Mouse (Mus musculus) WW6 (cell line): Measurements from ENCODE around the gene Brpf1.

Experiments used
- DNase-seq: peaks from one replicate; pipeline ENCODE4 v3.0.0-alpha.2; 2013; ENCODE audit warnings: low read depth, low spot score

The Brpf1 gene

DNA sequence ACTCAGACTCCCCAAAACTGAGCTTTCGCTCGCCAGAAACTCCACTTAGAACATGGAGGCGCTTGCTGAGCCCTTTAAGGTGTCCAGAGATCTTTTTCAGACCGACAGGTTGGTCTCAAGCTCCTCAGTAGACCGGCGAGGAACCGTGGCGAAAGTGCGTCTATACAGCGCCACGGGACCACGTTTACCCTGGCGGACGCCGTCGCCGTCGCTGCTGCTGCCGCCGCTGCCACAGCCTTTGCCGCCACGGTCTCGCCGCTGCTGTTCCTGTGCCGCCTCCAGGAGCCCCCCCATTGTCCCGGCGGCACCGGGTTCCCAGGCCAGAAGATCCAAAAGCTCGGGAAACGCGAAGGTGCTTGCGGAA, at the start of gene Brpf1:
Gene Brpf1 (plus strand): TSS at position 152 of the 364 bp plus-strand sequence.
- DNase-seq: no peak

DNA sequence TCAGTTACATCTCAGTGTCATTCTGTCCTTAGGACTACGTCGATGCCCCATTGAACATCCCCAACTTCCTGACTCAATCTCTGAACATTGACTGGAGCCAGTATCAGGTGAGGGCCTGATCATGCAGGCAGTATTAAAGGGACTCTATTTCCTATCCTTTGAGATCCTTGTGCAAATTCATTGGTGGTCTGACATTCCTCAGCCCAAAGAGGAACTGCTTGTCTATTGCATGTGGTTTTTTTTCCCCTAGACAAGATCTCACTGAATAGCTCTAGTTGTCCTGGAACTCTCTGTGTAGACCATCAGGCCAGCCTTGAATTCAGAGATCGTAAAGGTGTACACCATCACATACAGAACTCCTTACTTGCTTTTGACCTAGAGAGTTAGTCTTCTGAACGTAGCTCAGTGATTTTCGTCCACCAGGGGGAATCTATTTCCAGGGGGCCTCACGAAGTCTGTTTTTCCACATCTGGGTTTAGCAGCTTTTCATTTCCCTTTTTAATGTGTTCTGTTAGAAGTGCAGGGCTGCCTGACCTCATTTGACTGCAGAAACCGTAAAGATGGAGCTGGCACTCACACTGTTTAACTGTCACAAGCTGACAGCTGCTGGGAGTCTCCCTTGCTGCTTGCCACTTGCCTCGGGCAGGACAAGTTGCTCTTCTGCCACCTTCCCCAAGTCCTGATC, 45.6 kb upstream of the Brpf1 start:
- DNase-seq: no peak

DNA sequence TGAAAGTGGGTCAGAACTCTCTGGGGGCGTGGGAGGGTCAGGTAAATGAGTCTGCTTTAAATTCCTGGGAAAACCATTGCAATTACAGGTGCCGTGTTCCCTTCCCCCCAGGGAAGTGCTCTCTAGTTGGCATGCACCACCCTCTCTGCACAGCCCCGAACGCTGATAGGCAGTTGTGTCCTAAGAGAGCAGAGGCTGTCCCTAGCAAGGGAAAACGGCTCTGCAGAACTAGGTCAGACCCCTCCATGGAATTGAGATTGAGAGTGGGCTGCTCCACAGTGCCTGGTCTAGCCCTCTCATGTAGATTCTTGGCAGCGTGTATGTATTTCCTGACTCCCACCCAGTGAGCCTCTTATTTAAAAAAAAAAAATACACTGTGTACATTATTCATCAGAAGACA, 43.4 kb upstream of the Brpf1 start:
- no peak for DNase-seq

- DNase-seq: no peak
Measured at GRCm38 (mm10) chr6:113264429-113264828, 42.5 kb upstream of the Brpf1 start.

DNA sequence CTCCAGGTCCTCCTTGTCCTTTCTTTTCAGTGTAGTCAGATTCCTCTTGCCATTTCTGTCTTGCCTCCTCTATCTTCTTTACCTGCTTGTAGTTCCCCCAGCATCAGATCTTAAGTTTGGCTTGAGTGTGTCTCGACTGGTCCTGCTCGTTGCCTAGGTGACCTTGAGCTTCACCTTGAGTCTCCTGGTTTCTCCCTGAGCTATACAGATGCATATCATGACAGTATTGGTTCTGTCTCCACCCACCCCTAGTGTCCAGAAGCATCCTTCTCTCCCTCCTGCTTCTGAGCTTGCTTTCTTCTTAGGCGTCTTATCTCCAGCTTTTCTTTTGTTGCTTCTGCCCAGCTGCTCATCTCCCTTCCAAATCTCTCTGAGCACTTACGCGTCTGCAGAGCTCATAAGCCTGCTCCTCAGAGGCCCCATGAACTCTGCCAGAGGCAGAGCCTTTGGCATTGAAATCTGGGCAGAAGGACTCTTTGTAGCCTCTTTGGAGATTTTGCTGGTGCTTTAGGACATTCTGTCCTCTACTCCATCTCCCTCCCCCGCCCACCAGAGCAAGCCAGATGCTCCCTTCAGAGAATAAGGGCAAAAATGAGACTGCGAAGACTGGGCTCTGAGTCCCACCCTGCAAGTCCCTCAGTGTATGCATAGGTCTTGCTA, 39.8 kb upstream of the Brpf1 start:
- DNase-seq: no peak

DNA sequence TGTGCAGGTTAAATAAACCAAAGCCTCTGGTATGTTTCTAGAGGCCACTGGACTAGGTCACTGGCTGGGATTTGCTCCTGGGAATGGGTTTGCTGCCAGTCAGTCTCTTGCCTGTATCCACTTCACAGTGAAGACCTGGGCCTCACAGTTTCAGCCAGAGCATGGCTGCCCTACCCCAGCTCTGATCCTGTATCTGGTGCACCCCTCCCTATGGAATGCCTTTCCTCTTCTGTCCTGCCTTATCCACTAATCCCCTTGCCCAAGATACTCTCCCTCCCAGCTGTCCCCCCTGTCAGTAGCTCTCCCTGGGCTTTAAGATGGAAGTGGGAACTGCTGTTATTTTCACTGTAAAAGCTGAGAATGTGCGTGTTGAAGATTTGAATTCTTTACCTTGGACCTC, 38.9 kb upstream of the Brpf1 start:
- no peak for DNase-seq

- DNase-seq: no peak
Measured at GRCm38 (mm10) chr6:113272365-113272764, 34.6 kb upstream of the Brpf1 start.

DNA sequence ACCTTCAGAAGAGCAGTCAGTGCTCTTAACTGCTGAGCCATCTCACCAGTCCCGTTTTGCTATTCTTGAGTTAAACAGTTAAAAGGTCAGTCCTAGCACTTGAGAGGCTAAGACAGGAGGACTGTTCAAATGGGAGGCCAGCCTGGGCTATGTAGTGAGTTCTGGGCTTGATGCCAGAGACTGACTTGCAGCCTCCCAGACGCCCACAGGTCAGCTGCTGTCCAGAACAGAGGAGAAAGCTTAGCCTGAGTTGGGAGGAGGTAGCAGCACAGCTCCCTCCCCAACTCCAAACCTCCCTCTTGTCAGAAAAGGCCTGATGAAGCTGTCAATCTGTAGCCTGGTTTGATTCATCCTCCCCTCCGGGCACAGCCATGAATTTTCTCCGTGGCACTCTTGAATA, 30.1 kb upstream of the Brpf1 start:
- no peak for DNase-seq

GRCm38 (mm10) chr6:113281676-113282075, 25.3 kb upstream of the Brpf1 start:
- DNase-seq: no peak

DNA sequence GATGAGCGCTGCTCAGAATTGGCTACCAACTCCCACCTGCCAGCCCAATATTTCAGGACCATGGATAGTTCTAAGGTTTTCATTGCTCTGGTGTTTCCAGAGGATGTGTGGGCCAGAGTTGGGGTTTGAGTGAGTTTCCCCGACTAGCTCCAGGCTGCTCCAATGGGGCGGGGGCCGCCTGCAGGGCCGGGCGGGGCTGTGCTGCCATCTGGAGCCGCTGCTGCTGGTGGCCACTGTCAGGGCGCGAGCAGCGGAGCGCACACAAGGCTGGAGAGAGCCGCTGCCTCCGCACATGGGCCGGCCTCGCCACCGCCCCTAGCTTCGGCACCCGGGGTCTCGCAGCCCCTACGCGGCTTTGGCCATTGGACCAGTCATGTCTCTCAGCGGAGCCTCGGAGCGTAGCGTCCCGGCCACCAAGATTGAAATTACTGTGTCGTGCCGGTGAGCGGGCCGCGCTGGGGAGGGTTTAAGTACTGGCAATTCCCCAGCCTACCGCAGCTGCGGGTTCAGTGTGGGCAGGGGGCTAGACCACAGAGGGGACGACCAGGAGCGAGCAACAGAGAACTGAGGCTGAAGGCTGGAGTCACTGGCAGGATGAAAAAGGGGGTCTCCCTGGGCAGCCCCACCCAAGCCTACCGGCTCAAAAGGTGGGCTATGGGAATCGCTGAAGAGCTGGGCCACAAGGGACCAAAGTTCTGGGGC, 24.7 kb upstream of the Brpf1 start, which contains the start of gene Cpne9:
Gene Cpne9 (plus strand): TSS at position 207 of the 702 bp plus-strand sequence.
- peak; percentile 73 for DNase-seq

DNA sequence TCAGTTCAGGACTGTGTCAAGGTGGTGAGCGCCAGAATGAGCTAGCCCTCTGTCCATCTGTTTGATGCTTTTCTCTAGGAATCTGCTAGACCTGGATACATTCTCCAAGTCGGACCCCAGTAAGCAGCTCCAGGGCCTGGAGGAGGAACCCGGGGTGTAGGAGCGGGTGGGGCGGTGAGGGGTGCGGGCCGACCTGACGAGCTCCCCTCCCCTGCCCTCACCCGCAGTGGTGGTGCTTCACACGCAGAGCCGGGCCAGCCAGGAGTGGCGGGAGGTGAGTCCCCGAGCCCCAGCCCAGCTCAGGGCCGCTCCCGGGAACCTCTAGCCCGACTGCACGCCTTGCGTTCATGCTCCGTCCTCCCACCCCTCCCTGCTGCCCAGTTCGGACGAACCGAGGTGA, 24.0 kb upstream of the Brpf1 start:
- DNase-seq: no peak

- peak; percentile 93 for DNase-seq
Measured at GRCm38 (mm10) chr6:113283500-113283899, 23.4 kb upstream of the Brpf1 start.

DNA sequence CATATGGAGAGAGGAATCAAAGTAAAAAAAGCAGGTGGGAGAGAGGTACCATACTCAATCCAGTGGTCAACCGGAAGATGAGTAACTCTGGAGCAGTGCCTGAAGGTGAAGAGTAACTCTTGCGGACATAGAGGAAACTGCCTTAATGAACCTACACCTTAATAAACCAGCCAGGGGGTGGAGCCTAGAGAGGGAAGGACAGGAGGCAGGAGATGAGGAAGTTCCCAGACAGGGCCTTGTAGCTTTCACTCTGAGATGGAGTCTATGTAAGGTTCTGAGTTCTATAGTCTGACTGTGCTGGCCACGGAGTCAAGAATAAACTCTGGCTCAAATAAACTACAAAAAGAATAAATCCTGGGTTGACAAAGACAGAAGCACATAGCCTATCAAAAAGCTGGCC, 22.0 kb upstream of the Brpf1 start:
- DNase-seq: no peak

DNA sequence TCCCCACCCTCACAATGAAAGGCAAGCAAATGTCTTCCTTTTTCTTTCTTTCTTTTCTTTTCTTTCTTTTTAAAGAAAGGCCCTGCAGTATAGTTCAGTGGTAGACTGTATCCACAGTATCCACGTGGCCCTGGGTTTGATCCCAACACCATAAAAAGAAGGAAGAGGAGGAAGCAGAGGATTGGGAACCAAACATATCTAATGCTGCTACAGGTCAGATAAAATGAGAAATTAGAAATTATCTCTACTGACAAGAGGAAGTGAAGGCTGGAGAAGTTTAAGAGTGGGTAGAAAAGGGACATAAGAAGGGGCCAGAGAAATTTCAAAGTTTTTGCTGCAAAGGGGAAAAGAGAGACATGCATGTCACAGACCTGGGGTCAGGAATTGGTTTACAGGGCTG, 20.6 kb upstream of the Brpf1 start:
- DNase-seq: no peak

GRCm38 (mm10) chr6:113287236-113287635, 19.7 kb upstream of the Brpf1 start:
- DNase-seq: no peak

GRCm38 (mm10) chr6:113289346-113289745, 17.6 kb upstream of the Brpf1 start:
- no peak for DNase-seq

DNA sequence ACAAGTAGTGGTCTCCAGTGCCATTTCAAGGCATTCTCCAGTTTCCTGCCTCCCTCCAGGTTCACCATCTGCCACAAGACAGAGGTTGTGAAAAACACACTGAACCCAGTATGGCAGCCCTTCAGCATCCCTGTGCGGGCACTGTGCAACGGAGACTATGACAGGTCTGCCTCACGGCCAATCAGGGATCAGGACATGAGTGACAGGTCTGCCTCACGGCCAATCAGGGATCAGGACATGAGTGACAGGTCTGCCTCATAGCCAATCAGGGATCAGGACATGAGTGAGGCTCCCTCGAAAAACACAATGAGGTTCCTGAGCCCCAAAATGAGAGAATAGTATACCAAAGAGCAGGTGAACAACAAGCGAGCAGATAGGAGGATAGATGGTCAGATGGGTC, 16.6 kb upstream of the Brpf1 start:
- no peak for DNase-seq

GRCm38 (mm10) chr6:113292938-113293337, 14.0 kb upstream of the Brpf1 start:
- no peak for DNase-seq

DNA sequence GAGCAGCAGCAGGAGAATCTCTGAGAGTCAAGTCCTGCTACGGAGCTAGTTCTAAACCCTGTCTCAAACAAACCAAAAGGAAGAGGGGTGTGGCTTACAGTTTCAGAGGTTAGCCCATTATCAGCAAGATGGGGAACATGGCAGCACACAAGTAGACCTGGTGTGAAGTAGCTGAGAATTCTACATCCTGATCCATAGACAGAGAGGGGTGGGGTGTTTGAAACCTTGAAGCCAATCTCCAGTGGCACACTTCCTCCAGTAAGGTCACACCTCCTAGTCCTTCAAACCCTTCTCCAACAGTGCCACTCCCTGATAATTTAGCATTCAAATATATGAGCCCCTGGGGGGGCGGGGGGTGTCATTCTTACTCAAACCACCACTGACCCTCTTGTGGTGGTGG, 10.9 kb upstream of the Brpf1 start:
- DNase-seq: no peak

DNA sequence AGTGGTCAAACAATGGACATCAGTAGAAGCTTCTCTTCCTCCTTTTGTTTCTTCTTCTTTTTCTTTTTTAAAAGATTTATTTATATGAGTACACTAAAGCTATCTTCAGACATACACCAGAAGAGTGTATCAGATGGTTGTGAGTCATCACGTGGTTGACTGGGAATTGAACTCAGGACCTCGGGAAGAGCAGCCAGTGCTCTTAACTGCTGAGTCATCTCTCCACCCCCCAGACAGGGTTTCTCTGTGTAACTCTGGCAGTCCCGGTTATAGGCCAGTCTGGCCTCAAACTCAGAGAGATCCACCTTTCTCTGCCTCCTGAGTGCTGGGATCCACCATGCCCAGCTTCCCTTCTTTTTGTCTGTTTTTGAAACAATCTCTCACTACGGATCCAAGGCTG, 10.3 kb upstream of the Brpf1 start:
- no peak for DNase-seq

DNA sequence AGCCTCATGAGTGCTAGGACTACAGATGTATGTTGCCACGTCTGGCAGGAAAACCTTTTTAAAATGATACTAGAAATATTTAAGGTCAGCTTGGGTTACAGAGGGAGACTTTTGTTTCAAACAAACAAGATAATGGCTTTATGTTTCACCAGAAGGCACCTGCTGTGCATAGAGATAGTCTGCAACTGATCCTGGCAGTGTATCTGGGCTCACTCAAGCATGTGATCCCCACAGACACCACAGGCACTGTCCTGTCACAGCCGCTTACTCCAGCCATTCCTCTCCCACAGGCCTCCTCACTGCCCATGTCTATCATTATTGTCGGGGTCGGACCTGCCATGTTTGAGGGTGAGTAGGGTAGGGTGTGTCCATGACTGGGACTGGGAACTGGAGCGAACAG, 5.6 kb upstream of the Brpf1 start:
- DNase-seq: no peak

GRCm38 (mm10) chr6:113302258-113302657, 4.7 kb upstream of the Brpf1 start:
- no peak for DNase-seq
